Mouse (Mus musculus): ENCODE data around the gene D430042O09Rik. TPM values are rescaled to one million over a fixed set of nuclear protein-coding genes. Genes with fewer than 3 reads are reported as not detected.

The D430042O09Rik gene
- 3.1 and 6.1 TPM in 2 replicates for polyA plus RNA-seq (2012; ENCODE audit: low replicate concordance)

DNA sequence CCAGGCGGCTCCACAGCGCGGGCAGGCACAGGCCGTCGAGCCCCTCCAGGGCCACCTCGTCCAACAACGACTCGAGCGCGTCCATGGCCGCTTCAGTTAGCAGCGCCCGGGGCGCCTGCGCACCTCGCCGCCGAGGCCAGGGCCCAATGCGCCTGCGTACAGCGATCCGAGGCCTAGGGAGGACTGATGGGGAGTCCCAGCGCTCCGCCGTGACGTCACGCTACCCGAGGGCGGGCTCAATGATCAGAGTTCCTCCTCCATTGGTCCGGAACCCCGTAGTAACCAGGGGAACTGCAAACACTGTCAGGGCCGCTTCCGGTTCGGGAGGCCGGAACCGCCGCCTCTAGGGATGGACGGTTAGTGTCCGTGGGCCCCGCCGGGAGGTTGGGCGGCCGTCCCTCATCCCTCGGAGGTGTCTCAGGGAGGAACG lies at the start of gene D430042O09Rik, which contains the start of gene Gtf3c1:
Gene D430042O09Rik, plus strand, starts transcription at position 296 of the 430 bp plus-strand sequence.
Gene Gtf3c1, minus strand, starts transcription at position 188 of the 430 bp plus-strand sequence.

Other genes with a start within 250 kb of the D430042O09Rik start
- gene Nsmce1, start 216.3 kb upstream of the D430042O09Rik start, polyA plus RNA-seq (2012; ENCODE audit: low replicate concordance), result 11.6 and 12.2 TPM in 2 replicates
- 90.0 and 123 TPM in 2 replicates for gene Il4ra, start 155.8 kb upstream of the D430042O09Rik start, polyA plus RNA-seq (2012; ENCODE audit: low replicate concordance)
- 49.3 and 98.2 TPM in 2 replicates for gene Il21r, start 104.5 kb upstream of the D430042O09Rik start, polyA plus RNA-seq (2012; ENCODE audit: low replicate concordance)
- 73.3 and 91.5 TPM in 2 replicates for gene Gtf3c1, start 108 bp upstream of the D430042O09Rik start, polyA plus RNA-seq (2012; ENCODE audit: low replicate concordance)

All from hematopoietic multipotent progenitor cell, adult 10-12 weeks (in vitro differentiated cells).